Comparison of ENCODE assay signal across 11 mouse cellular contexts in the genomic region with DNA sequence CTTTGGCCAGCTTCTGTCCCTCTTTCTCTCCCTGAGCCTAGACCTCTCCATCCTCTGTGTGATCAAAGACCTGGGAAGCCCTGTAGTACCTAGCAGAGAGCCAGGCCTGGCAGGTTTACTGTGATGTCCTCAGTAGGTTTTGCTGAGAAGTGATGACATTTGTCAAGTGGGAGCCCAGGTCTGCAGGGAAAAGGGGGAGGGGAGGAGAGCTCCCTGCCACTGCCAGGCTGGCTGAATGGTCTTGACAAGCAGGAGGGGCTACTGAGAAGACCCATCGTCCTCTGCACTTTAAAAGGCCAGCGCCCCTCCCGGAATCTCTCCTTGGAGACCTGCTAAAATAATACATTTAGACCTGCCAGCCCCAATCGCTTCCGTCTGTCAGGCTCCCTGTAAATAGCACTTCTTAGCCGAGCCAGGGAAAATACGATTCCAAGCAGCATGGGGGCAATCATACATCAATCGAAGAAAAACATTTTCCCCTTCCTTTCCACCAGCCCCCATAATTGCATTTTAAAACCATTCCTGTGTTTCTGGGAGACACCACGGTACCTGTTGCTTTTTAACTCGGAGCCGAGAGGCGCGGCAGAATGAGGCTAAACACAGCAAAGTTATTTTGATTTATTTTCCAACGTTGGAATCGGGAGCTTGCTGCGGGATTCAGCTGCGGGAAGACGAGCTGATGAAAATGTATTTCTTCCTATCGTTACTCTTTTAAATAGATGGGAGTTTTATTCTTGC.
DNase-seq lines count a peak whose midpoint lies in the region; ATAC-seq and TF ChIP-seq lines count a peak whose summit lies in the region.
"Had no signal": no experiment of that assay in that cellular context is flagged by ENCODE, and none has a peak within 500 bp of the region (broad histone marks: within the 10 kb centered on the region; RNA-seq: fewer than 3 reads in every experiment).

No protein-coding gene starts in this region.

- peaks cover 7% of the 10 kb centered on the region; the same call in 1 of the 2 replicates for H3K4me1 ChIP-seq in heart, embryonic 16.5 days (ENCODE audit: control insufficient read depth, insufficient read depth, low read length)
- H3K4me1 ChIP-seq in heart, adult 2 months (ENCODE audit: control insufficient read depth, insufficient read depth, low read length): peaks cover 2% of the 10 kb centered on the region
- H3K4me1 ChIP-seq in limb, embryonic 11.5 days (ENCODE audit: control insufficient read depth, insufficient read depth, low read length): peaks cover 11% of the 10 kb centered on the region
- H3K4me1 ChIP-seq: liver, embryonic 12.5 days had no signal

- H3K9me3 ChIP-seq in heart, embryonic 16.5 days (replicated peaks; ENCODE audit: control insufficient read depth, low read length): peaks cover 5% of the 10 kb centered on the region
- no peaks in the 10 kb centered on the region for H3K9me3 ChIP-seq in limb, embryonic 11.5 days (ENCODE audit: control insufficient read depth, low read length)
- H3K9me3 ChIP-seq: liver, embryonic 12.5 days had no signal

- no peak for TF ChIP-seq EP300 in heart, adult 2 months (IDR thresholded peaks at IDR 0.05; ENCODE audit: insufficient read depth, low read depth, low read length)

- H3K4me2 ChIP-seq in heart, embryonic 16.5 days (ENCODE audit: low read depth, low read length): peak overlapping the region; percentile 8; the same call in 1 of the 2 replicates
- H3K4me2 ChIP-seq in limb, embryonic 11.5 days (ENCODE audit: low read depth, severe bottlenecking): no peak overlapping the region
- H3K4me2 ChIP-seq: liver, embryonic 12.5 days had no signal

- intact Hi-C loops in heart, adult 2 months (cut with DNase I): no loop called here
- intact Hi-C loops in left cerebral cortex, postnatal 25 days (cut with DNase I): no loop called here

- 36% methylated on average over 19 of the region's 19 CpGs for WGBS in heart, embryonic 16.5 days
- WGBS in heart, adult 2 months: 51% methylated on average over 19 of the region's 19 CpGs
- WGBS in limb, embryonic 11.5 days: 25% methylated on average over 19 of the region's 19 CpGs

- H3K79me2 ChIP-seq in heart, adult 2 months (replicated peaks; ENCODE audit: control insufficient read depth, insufficient read depth, low read length): no peaks in the 10 kb centered on the region

- no peak for DNase-seq in heart, adult 2 months
- DNase-seq in brain, embryonic 14.5 days (ENCODE audit: low read depth): peak; percentile 72
- DNase-seq in embryo, embryonic 11 days: peak; percentile 61
- peak; percentile 49 for DNase-seq in limb, embryonic 11.5 days (ENCODE audit: low spot score)
- no peak for DNase-seq in left cerebral cortex, postnatal 25 days (ENCODE audit: low spot score in 2 of 2)
- DNase-seq in thymus, postnatal 25 days: no peak
- no peak for DNase-seq in left cerebral cortex, adult 11 months (ENCODE audit: low spot score)
- DNase-seq: gastrocnemius, postnatal 36 days had no signal

- H3K36me3 ChIP-seq in heart, embryonic 16.5 days (ENCODE audit: control insufficient read depth, insufficient read depth): no peaks in the 10 kb centered on the region
- no peaks in the 10 kb centered on the region for H3K36me3 ChIP-seq in heart, adult 2 months (ENCODE audit: control insufficient read depth, insufficient read depth, low read length)
- no peaks in the 10 kb centered on the region for H3K36me3 ChIP-seq in limb, embryonic 11.5 days (ENCODE audit: control insufficient read depth, insufficient read depth, low read length)
- H3K36me3 ChIP-seq: liver, embryonic 12.5 days had no signal

- no peak overlapping the region for H3K4me3 ChIP-seq in heart, embryonic 16.5 days (ENCODE audit: low read length)
- no peak overlapping the region for H3K4me3 ChIP-seq in heart, adult 2 months
- H3K4me3 ChIP-seq in limb, embryonic 11.5 days (ENCODE audit: low read depth, low read length): no peak overlapping the region
- H3K4me3 ChIP-seq: liver, embryonic 12.5 days had no signal

- H3K27me3 ChIP-seq in heart, embryonic 16.5 days (ENCODE audit: control insufficient read depth, insufficient read depth, low read length): peaks cover 17% of the 10 kb centered on the region
- no peaks in the 10 kb centered on the region for H3K27me3 ChIP-seq in heart, adult 2 months (ENCODE audit: control insufficient read depth, insufficient read depth, low read length)
- no peaks in the 10 kb centered on the region for H3K27me3 ChIP-seq in limb, embryonic 11.5 days (ENCODE audit: control insufficient read depth, insufficient read depth, low read length)
- H3K27me3 ChIP-seq: Patski had no signal

- H3K27ac ChIP-seq in heart, embryonic 16.5 days (ENCODE audit: low read length): no peak overlapping the region
- H3K27ac ChIP-seq in heart, adult 2 months: no peak overlapping the region
- H3K27ac ChIP-seq in limb, embryonic 11.5 days (replicated peaks; ENCODE audit: low read depth, low read length): no peak overlapping the region
- H3K27ac ChIP-seq: liver, embryonic 12.5 days had no signal

- no peak for ATAC-seq in heart, embryonic 16.5 days (replicated peaks; ENCODE audit: extremely low read depth, insufficient read depth, low FRiP score)
- no peak for ATAC-seq in limb, embryonic 11.5 days (ENCODE audit: insufficient number of reproducible peaks, low FRiP score, low TSS enrichment, low read depth)
- ATAC-seq: liver, embryonic 12.5 days; Patski had no signal

- TF ChIP-seq CTCF in heart, adult 2 months (IDR thresholded peaks at IDR 0.05): no peak
- no peak for TF ChIP-seq CTCF in brain, embryonic 14.5 days (IDR thresholded peaks at IDR 0.05; ENCODE audit: borderline replicate concordance, extremely low read depth, insufficient read depth, insufficient read length)

- no peak for TF ChIP-seq POLR2A in heart, adult 2 months (IDR thresholded peaks at IDR 0.05; ENCODE audit: insufficient read depth, low read depth, low read length)
- TF ChIP-seq POLR2A in brain, embryonic 14.5 days (IDR thresholded peaks at IDR 0.05; ENCODE audit: borderline replicate concordance, extremely low read depth, insufficient read depth, insufficient read length, poor library complexity, severe bottlenecking): no peak

- H3K9ac ChIP-seq in heart, embryonic 16.5 days (ENCODE audit: low read length): no peak overlapping the region
- no peak overlapping the region for H3K9ac ChIP-seq in heart, adult 2 months (ENCODE audit: low read depth, low read length)
- H3K9ac ChIP-seq in limb, embryonic 11.5 days (ENCODE audit: low read length): no peak overlapping the region
- H3K9ac ChIP-seq: liver, embryonic 12.5 days had no signal

Comparison
In these comparisons a context has a peak if more than half of its experiments do, and no peak if none do; other contexts are left out.
1. DNase-seq: peak in brain, embryonic 14.5 days (single experiment), embryo, embryonic 11 days (single experiment) and limb, embryonic 11.5 days (single experiment); none in heart, adult 2 months (0 of 2), left cerebral cortex, postnatal 25 days (0 of 2), thymus, postnatal 25 days (single experiment) and left cerebral cortex, adult 11 months (single experiment).